In genomic region chr6:98005566-98005965, GRCm38 (mm10) we compare ENCODE assay signal across 7 mouse cellular contexts.
DNase-seq lines count a peak whose midpoint lies in the region; ATAC-seq and TF ChIP-seq lines count a peak whose summit lies in the region.

No protein-coding gene starts in this region.

- ATAC-seq in kidney, embryonic 14.5 days (ENCODE audit: low FRiP score, low TSS enrichment), result no peak

- DNase-seq in kidney, adult 18-20 months, result peak; percentile 39
- DNase-seq in ES-E14 (ENCODE audit: low read depth, low spot score), result peak; percentile 35
- peak; percentile 32 for DNase-seq in brain, adult 2 months (ENCODE audit: low read depth, low spot score)
- peak; percentile 47 for DNase-seq in limb, embryonic 10.5 days (ENCODE audit: low spot score)
- peak; percentile 74 for DNase-seq in thymus, postnatal 4 days
- DNase-seq in ovary, postnatal 14 days (ENCODE audit: low spot score), result no peak

- H3K27me3 ChIP-seq in kidney, embryonic 14.5 days (ENCODE audit: control insufficient read depth, insufficient read depth, low read length), result no peaks in the 10 kb centered on the region
- no peaks in the 10 kb centered on the region for H3K27me3 ChIP-seq in limb, embryonic 10.5 days (ENCODE audit: low read depth, poor library complexity, severe bottlenecking)

- no peaks in the 10 kb centered on the region for H3K36me3 ChIP-seq in kidney, embryonic 14.5 days (ENCODE audit: control insufficient read depth, insufficient read depth, low read length)
- H3K36me3 ChIP-seq in ES-E14 (ENCODE audit: control insufficient read depth, insufficient read depth, low read length, poor library complexity, severe bottlenecking), result no peaks in the 10 kb centered on the region
- no peaks in the 10 kb centered on the region for H3K36me3 ChIP-seq in limb, embryonic 10.5 days

- H3K9ac ChIP-seq in kidney, embryonic 14.5 days (ENCODE audit: low read depth, low read length), result no peak overlapping the region
- no peak overlapping the region for H3K9ac ChIP-seq in ES-E14 (ENCODE audit: insufficient read depth, low read depth, low read length, poor library complexity, severe bottlenecking)

- 75% methylated on average over 1 of the region's 1 CpGs for WGBS in kidney, embryonic 14.5 days
- 68% methylated on average over 1 of the region's 1 CpGs for WGBS in limb, embryonic 10.5 days

- no peak overlapping the region for H3K4me2 ChIP-seq in kidney, embryonic 14.5 days (replicated peaks; ENCODE audit: low read depth, low read length)

- H3K4me1 ChIP-seq in kidney, embryonic 14.5 days (ENCODE audit: control insufficient read depth, insufficient read depth, low read length), result no peaks in the 10 kb centered on the region
- H3K4me1 ChIP-seq in ES-E14 (ENCODE audit: control insufficient read depth in 2 of 2, insufficient read depth in 2 of 2, low read length in 2 of 2, poor library complexity in 1 of 2), result no peaks in the 10 kb centered on the region
- peaks cover 6% of the 10 kb centered on the region; the same call in 1 of the 2 replicates for H3K4me1 ChIP-seq in limb, embryonic 10.5 days

- no peaks in the 10 kb centered on the region for H3K9me3 ChIP-seq in kidney, embryonic 14.5 days (ENCODE audit: control insufficient read depth, low read length)
- no peaks in the 10 kb centered on the region for H3K9me3 ChIP-seq in ES-E14 (ENCODE audit: control insufficient read depth, insufficient read depth, low read depth, low read length)
- H3K9me3 ChIP-seq in limb, embryonic 10.5 days (replicated peaks), result no peaks in the 10 kb centered on the region

- H3K4me3 ChIP-seq in kidney, embryonic 14.5 days (ENCODE audit: low read length), result no peak overlapping the region
- no peak overlapping the region for H3K4me3 ChIP-seq in ES-E14 (ENCODE audit: insufficient read depth in 1 of 2, low read depth in 1 of 2, low read length in 2 of 2, poor library complexity in 1 of 2, severe bottlenecking in 1 of 2)
- H3K4me3 ChIP-seq in limb, embryonic 10.5 days, result no peak overlapping the region

- in situ Hi-C loops in ES-E14 (cut with MboI; ENCODE audit: low sequenced_read_pairs in 2 of 2, unreplicated experiment in 2 of 2), result loop anchor here in 1 of 2 experiments (10.0 kb wide), 1 partner anchor 251 kb away; no protein-coding TSS in a partner anchor

- no peak overlapping the region for H3K27ac ChIP-seq in kidney, embryonic 14.5 days (ENCODE audit: low read depth, low read length)
- no peak overlapping the region for H3K27ac ChIP-seq in ES-E14 (ENCODE audit: insufficient read depth, low read depth, low read length, poor library complexity, severe bottlenecking)
- no peak overlapping the region for H3K27ac ChIP-seq in limb, embryonic 10.5 days

TF ChIP-seq in ES-E14, 5 proteins besides CTCF, POLR2A, EP300 and RAD21:
- TF ChIP-seq ZC3H11A (IDR thresholded peaks at IDR 0.05; ENCODE audit: borderline replicate concordance, low read depth, low read length) (peak; percentile 62; the same call in 1 of the 2 replicates), MAFK (IDR thresholded peaks at IDR 0.05; ENCODE audit: insufficient read depth, low read depth, low read length) (no peak)
